In genomic region chr7:130898373-130898772, GRCm38 (mm10) we compare ENCODE assay signal across 12 mouse cellular contexts. TPM values are rescaled to one million over a fixed set of nuclear protein-coding genes. Genes with fewer than 3 reads are reported as not detected.
DNase-seq lines count a peak whose midpoint lies in the region; ATAC-seq and TF ChIP-seq lines count a peak whose summit lies in the region.
"Had no signal": no experiment of that assay in that cellular context is flagged by ENCODE, and none has a peak within 500 bp of the region (broad histone marks: within the 10 kb centered on the region; RNA-seq: fewer than 3 reads in every experiment).

No protein-coding gene starts in this region.

- no peak overlapping the region for H3K9ac ChIP-seq in hindbrain, postnatal 0 days (replicated peaks; ENCODE audit: low read length)
- no peak overlapping the region for H3K9ac ChIP-seq in hindbrain, embryonic 14.5 days
- no peak overlapping the region for H3K9ac ChIP-seq in midbrain, embryonic 11.5 days (ENCODE audit: low read length)
- H3K9ac ChIP-seq in midbrain, embryonic 16.5 days (ENCODE audit: low read depth, low read length) = no peak overlapping the region
- H3K9ac ChIP-seq: neural tube, embryonic 13.5 days had no signal

- DNase-seq in CD4-positive, CD25-positive, alpha-beta regulatory T cell, adult 2 months (ENCODE audit: low read depth, low spot score) = peak; percentile 14
- DNase-seq in hindbrain, postnatal 0 days (ENCODE audit: low spot score) = peak; percentile 47
- no peak for DNase-seq in hindbrain, embryonic 14.5 days (ENCODE audit: low spot score)
- peak; percentile 81 for DNase-seq in midbrain, embryonic 11.5 days (ENCODE audit: low spot score, missing footprints)
- peak; percentile 54 for DNase-seq in retina, postnatal 1 day
- no peak for DNase-seq in thymus, postnatal 14 days
- DNase-seq: layer of hippocampus, postnatal 36 days had no signal

- TF ChIP-seq CTCF in hindbrain, postnatal 0 days (IDR thresholded peaks at IDR 0.05; ENCODE audit: low read depth) = peak; percentile 36

- H3K4me2 ChIP-seq in hindbrain, postnatal 0 days (ENCODE audit: low read depth, low read length) = no peak overlapping the region
- no peak overlapping the region for H3K4me2 ChIP-seq in hindbrain, embryonic 14.5 days (replicated peaks)
- no peak overlapping the region for H3K4me2 ChIP-seq in midbrain, embryonic 11.5 days
- H3K4me2 ChIP-seq in midbrain, embryonic 16.5 days (ENCODE audit: low read length) = no peak overlapping the region
- H3K4me2 ChIP-seq: neural tube, embryonic 13.5 days had no signal

- H3K4me1 ChIP-seq in hindbrain, postnatal 0 days (ENCODE audit: insufficient read depth, low read length) = no peaks in the 10 kb centered on the region
- H3K4me1 ChIP-seq in hindbrain, embryonic 14.5 days (replicated peaks; ENCODE audit: control insufficient read depth, insufficient read depth, low read length) = no peaks in the 10 kb centered on the region
- no peaks in the 10 kb centered on the region for H3K4me1 ChIP-seq in midbrain, embryonic 11.5 days (ENCODE audit: control insufficient read depth, insufficient read depth, low read length)
- H3K4me1 ChIP-seq in midbrain, embryonic 16.5 days (ENCODE audit: control insufficient read depth, insufficient read depth, low read length) = no peaks in the 10 kb centered on the region
- H3K4me1 ChIP-seq: neural tube, embryonic 13.5 days had no signal

- no peak for ATAC-seq in CD4-positive, CD25-positive, alpha-beta regulatory T cell, adult 4 months
- ATAC-seq in hindbrain, postnatal 0 days = no peak
- no peak for ATAC-seq in hindbrain, embryonic 14.5 days (ENCODE audit: low FRiP score)
- ATAC-seq in midbrain, embryonic 11.5 days (ENCODE audit: low FRiP score) = no peak
- ATAC-seq in midbrain, embryonic 16.5 days = no peak

- no peak overlapping the region for H3K27ac ChIP-seq in hindbrain, postnatal 0 days
- no peak overlapping the region for H3K27ac ChIP-seq in hindbrain, embryonic 14.5 days
- no peak overlapping the region for H3K27ac ChIP-seq in midbrain, embryonic 11.5 days (ENCODE audit: low read depth, low read length)
- H3K27ac ChIP-seq in midbrain, embryonic 16.5 days (ENCODE audit: low read length) = no peak overlapping the region
- H3K27ac ChIP-seq: neural tube, embryonic 13.5 days had no signal

- H3K9me3 ChIP-seq in hindbrain, postnatal 0 days (ENCODE audit: low read length) = no peaks in the 10 kb centered on the region
- no peaks in the 10 kb centered on the region for H3K9me3 ChIP-seq in hindbrain, embryonic 14.5 days (ENCODE audit: control insufficient read depth, low read length)
- H3K9me3 ChIP-seq in midbrain, embryonic 11.5 days (ENCODE audit: control insufficient read depth, low read length) = no peaks in the 10 kb centered on the region
- no peaks in the 10 kb centered on the region for H3K9me3 ChIP-seq in midbrain, embryonic 16.5 days (replicated peaks; ENCODE audit: control insufficient read depth, low read length, poor library complexity, severe bottlenecking)
- H3K9me3 ChIP-seq: neural tube, embryonic 13.5 days had no signal

- H3K4me3 ChIP-seq in hindbrain, postnatal 0 days (ENCODE audit: low read length) = no peak overlapping the region
- H3K4me3 ChIP-seq in hindbrain, embryonic 14.5 days (replicated peaks; ENCODE audit: low read length) = no peak overlapping the region
- no peak overlapping the region for H3K4me3 ChIP-seq in midbrain, embryonic 11.5 days (ENCODE audit: low read depth, low read length)
- H3K4me3 ChIP-seq in midbrain, embryonic 16.5 days (ENCODE audit: low read depth, low read length) = no peak overlapping the region
- H3K4me3 ChIP-seq: neural tube, embryonic 13.5 days had no signal

- WGBS in hindbrain, postnatal 0 days = 79% methylated on average over 4 of the region's 4 CpGs
- 80% methylated on average over 4 of the region's 4 CpGs for WGBS in hindbrain, embryonic 14.5 days
- 86% methylated on average over 4 of the region's 4 CpGs for WGBS in midbrain, embryonic 11.5 days
- 78% methylated on average over 4 of the region's 4 CpGs for WGBS in midbrain, embryonic 16.5 days

- H3K27me3 ChIP-seq in hindbrain, postnatal 0 days (ENCODE audit: insufficient read depth, low read length) = no peaks in the 10 kb centered on the region
- H3K27me3 ChIP-seq in hindbrain, embryonic 14.5 days (ENCODE audit: control insufficient read depth, insufficient read depth, low read length) = no peaks in the 10 kb centered on the region
- no peaks in the 10 kb centered on the region for H3K27me3 ChIP-seq in midbrain, embryonic 11.5 days (ENCODE audit: control insufficient read depth, insufficient read depth, low read length)
- H3K27me3 ChIP-seq in midbrain, embryonic 16.5 days (ENCODE audit: control insufficient read depth, insufficient read depth, low read depth, low read length) = no peaks in the 10 kb centered on the region
- H3K27me3 ChIP-seq: neural tube, embryonic 13.5 days had no signal

- H3K36me3 ChIP-seq in hindbrain, postnatal 0 days (ENCODE audit: insufficient read depth, low read length) = peaks cover 14% of the 10 kb centered on the region; the same call in 1 of the 2 replicates
- H3K36me3 ChIP-seq in hindbrain, embryonic 14.5 days (replicated peaks; ENCODE audit: control insufficient read depth, insufficient read depth) = peaks cover 66% of the 10 kb centered on the region
- no peaks in the 10 kb centered on the region for H3K36me3 ChIP-seq in midbrain, embryonic 11.5 days (ENCODE audit: control insufficient read depth, insufficient read depth, low read length)
- peaks cover 2% of the 10 kb centered on the region; the same call in 1 of the 2 replicates for H3K36me3 ChIP-seq in midbrain, embryonic 16.5 days (ENCODE audit: control insufficient read depth, insufficient read depth, low read length)

RNA-seq across cellular contexts. Expression of gene Plekha1, which starts 32.8 kb away (rescaled TPM):
- polyA plus RNA-seq in CD4-positive, CD25-positive, alpha-beta regulatory T cell, adult 4 months (2017; shearing (Covaris generic)) = 10 to 100 TPM; 30.9 to 41.6 TPM
- total RNA-seq in hindbrain, postnatal 0 days (2014; rRNA removed) = 72.6 and 79.8 TPM in 2 replicates
- 44.2 and 50.0 TPM in 2 replicates for polyA plus RNA-seq in hindbrain, postnatal 0 days (2015; fragmentation: Nextera tagmentation; extraction: Ambion mirVana)
- 53.6 and 63.1 TPM in 2 replicates for polyA plus RNA-seq in hindbrain, embryonic 14.5 days (2014; fragmentation: Nextera tagmentation; extraction: Ambion mirVana)
- 37.6 and 40.8 TPM in 2 replicates for polyA plus RNA-seq in midbrain, embryonic 11.5 days (2014; fragmentation: Nextera tagmentation; extraction: Ambion mirVana)
- polyA plus RNA-seq in midbrain, embryonic 16.5 days (2015; fragmentation: Nextera tagmentation; extraction: Ambion mirVana) = 66.1 and 72.3 TPM in 2 replicates

RNA-seq across cellular contexts. Expression of gene Htra1, which starts 37.5 kb away (rescaled TPM):
- not detected for polyA plus RNA-seq in CD4-positive, CD25-positive, alpha-beta regulatory T cell, adult 4 months (2017; shearing (Covaris generic))
- total RNA-seq in hindbrain, postnatal 0 days (2014; rRNA removed) = 58.0 and 58.7 TPM in 2 replicates
- polyA plus RNA-seq in hindbrain, postnatal 0 days (2015; fragmentation: Nextera tagmentation; extraction: Ambion mirVana) = 49.4 and 55.0 TPM in 2 replicates
- 18.9 and 22.9 TPM in 2 replicates for polyA plus RNA-seq in hindbrain, embryonic 14.5 days (2014; fragmentation: Nextera tagmentation; extraction: Ambion mirVana)
- 2.7 and 3.5 TPM in 2 replicates for polyA plus RNA-seq in midbrain, embryonic 11.5 days (2014; fragmentation: Nextera tagmentation; extraction: Ambion mirVana)
- 15.5 and 15.6 TPM in 2 replicates for polyA plus RNA-seq in midbrain, embryonic 16.5 days (2015; fragmentation: Nextera tagmentation; extraction: Ambion mirVana)
- total RNA-seq: common myeloid progenitor, adult 5-6 weeks; hematopoietic stem cell, adult 5-6 weeks had no signal

Comparison
In these comparisons a context has a peak if more than half of its experiments do, and no peak if none do; other contexts are left out.
1. DNase-seq: peak in CD4-positive, CD25-positive, alpha-beta regulatory T cell, adult 2 months (single experiment), hindbrain, postnatal 0 days (single experiment), midbrain, embryonic 11.5 days (single experiment) and retina, postnatal 1 day (single experiment); none in hindbrain, embryonic 14.5 days (single experiment) and thymus, postnatal 14 days (single experiment).